Mouse (Mus musculus): ENCODE data around the gene Prr14l.
A peak's percentile ranks its signal among the peaks of the same experiment; 100 is the strongest.
"Not testable (repeated sequence)": the region's sequence is repeated elsewhere in the genome, so short reads cannot be mapped to it uniquely, and the experiment has no call there.

Gene Prr14l

DNA sequence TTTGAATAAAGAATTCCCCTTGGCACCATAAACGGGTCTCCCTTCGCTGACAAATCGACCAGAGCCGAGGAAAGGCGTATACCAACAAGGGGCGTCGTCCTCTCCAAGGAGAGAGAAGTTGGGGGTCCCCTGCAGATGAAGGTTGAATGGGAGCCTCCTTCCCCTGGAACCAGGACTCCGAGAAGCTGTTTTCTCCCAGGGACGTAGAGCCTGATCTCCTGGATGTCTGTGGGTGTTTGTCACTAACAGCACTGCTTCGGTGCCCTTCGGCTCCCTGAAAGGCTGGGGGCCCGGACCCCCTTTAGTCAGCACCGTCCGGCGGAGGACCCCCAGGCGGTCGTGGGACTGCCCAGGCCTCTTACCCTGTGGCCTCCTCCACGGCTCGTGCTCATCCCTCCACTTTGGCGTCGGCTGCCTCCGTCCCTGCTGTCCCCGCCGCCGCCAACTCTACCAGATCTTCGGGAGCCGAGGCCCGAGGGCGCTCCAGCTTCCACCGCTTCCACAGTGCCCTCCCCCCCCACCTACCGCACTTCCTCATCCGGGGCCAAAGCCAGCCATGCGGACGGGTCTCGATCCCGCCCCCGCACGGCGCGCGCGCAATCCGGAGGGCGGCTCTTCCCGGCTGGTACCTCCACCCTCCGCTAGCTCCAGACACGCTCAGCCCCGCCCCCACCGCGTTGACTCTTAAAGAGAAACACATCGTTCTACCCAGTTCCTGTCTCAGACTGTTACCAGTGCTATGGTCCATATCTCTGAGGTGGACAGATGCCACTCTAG is at the start of gene Prr14l:
TSS of gene Prr14l (minus strand) at position 526 of the 777 bp plus-strand sequence.
- DNase-seq (ENCODE audit: low spot score), result peak; percentile 99

GRCm38 (mm10) chr5:32886739-32887138 is 32.7 kb upstream of the Prr14l start:
- DNase-seq (ENCODE audit: low spot score), result no peak

GRCm38 (mm10) chr5:32872346-32872745 is 18.3 kb upstream of the Prr14l start:
- DNase-seq (ENCODE audit: low spot score), result no peak

GRCm38 (mm10) chr5:32869389-32870024 is 15.5 kb upstream of the Prr14l start:
- DNase-seq (ENCODE audit: low spot score), result no peak

- peak; percentile 93 for DNase-seq (ENCODE audit: low spot score)
Measured at GRCm38 (mm10) chr5:32863253-32864228, 9.5 kb upstream of the Prr14l start, which contains the start of gene Depdc5. Gene Depdc5 (plus strand): TSS chr5:32863701.

DNA sequence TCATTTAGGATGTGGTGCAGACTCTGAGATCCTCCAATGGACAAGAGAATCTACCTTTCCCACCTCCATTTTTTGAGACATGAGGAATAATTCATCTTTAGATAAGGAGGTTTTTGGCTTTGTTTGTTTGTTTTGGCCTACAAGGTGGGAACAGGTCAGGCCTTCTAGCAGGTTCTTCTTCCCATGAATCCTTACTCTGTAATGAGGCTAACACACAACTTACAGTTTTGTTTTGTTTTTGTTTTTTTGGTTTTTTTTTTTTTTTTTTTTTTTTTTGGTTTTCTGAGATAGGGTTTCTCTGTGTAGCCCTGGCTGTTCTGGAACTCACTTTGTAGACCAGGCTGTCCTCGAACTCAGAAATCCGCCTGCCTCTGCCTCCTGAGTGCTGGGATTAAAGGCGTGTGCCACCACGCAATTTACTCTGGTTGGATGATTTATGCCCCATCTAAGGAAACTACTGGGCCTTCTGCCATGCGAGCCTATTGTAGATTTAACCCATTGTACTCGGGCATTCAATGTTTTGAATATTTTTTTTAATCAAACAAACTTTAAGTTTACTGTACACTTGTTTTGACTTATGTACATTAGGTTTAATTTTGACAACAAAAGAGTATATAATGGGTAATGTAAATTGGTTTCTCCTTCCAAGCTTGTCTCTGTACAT is 8.5 kb upstream of the Prr14l start:
- DNase-seq (ENCODE audit: low spot score), result no peak

DNA sequence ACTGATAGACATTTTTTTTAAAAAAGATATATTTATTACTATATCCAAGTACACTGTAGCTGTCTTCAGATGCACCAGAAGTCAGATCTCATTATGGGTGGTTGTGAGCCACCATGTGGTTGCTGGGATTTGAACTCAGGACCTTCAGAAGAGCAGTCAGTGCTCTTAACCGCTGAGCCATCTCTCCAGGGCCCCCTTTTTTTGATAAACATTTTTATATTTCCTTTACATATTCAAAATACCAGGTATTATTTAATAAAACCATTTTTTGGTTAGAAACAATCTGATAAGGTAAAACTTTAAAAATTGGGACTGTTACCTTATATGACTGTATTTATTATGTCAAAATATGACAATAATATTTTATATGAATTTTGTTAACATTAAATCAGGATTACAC is 7.0 kb upstream of the Prr14l start:
- no peak for DNase-seq (ENCODE audit: low spot score)

DNA sequence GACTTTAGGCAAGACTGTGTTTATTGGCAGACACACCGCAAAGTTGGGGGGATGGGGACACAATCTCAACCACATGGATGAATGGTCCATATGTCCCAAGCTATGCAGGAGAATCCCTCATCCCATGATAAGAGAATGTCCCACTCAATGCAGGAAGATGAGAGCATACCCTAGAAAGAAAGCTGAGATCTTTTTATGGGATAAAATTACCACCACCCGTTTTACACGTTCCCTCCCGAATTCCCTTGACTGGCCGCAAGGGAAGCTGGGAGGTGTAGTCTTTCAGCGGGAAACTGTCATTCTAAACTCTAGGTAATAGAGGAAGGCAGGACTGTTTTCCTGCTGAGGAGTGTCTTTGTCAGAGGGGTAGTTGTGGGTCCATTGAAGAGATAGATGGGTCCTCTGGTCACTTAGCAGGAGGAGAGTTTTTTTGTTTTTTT is 3.7 kb upstream of the Prr14l start:
- DNase-seq (ENCODE audit: low spot score), result peak; percentile 27

- DNase-seq (ENCODE audit: low spot score), result not testable (repeated sequence)
Measured at GRCm38 (mm10) chr5:32855274-32855673, 1.2 kb upstream of the Prr14l start.

DNA sequence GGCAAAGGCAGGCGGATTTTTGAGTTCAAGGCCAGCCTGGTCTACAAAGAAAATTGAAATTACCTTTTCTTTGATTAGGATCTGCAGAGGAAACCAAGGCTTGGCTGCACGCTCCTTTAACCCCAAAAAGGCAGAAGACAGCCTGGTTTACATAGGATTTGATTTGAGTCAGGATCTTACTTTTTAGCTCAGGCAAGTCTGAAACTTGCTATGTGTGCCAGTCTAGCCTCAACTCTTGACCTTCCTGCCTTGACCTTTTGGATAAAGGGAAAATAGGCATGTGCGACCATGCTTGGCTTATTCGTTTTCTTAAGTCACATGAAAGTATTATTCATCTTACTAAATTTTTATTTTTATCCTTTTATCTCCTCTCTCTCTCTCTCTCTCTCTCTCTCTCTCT is 762 bp upstream of the Prr14l start:
- no peak for DNase-seq (ENCODE audit: low spot score)

DNA sequence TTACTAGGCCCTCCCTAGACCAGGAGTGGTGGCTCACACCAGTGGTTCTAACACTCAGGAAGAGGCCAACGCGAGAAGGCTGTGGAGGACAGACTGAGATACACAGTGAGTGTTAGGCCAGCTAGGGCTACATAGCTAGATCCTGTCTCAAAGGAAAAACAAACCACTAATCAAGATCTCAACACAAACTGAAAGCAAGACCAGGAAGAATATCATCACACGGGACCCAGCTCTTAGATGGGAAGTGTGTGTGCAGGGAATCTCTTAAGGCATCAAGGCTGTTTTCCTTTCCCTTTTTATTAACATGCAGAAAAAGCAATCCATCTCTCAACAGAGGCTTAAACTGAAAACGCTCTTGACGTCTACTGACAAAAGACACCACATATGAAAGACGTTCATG is 2.0 kb downstream of the Prr14l start:
- no peak for DNase-seq (ENCODE audit: low spot score)

GRCm38 (mm10) chr5:32849580-32849979 is 4.5 kb downstream of the Prr14l start:
- not testable (repeated sequence) for DNase-seq (ENCODE audit: low spot score)

- DNase-seq (ENCODE audit: low spot score), result no peak
Measured at GRCm38 (mm10) chr5:32849178-32849577, 4.9 kb downstream of the Prr14l start.

- DNase-seq (ENCODE audit: low spot score), result no peak
Measured at GRCm38 (mm10) chr5:32840029-32840428, 14.0 kb downstream of the Prr14l start.

GRCm38 (mm10) chr5:32836976-32837375 is 17.1 kb downstream of the Prr14l start:
- DNase-seq (ENCODE audit: low spot score), result no peak

DNA sequence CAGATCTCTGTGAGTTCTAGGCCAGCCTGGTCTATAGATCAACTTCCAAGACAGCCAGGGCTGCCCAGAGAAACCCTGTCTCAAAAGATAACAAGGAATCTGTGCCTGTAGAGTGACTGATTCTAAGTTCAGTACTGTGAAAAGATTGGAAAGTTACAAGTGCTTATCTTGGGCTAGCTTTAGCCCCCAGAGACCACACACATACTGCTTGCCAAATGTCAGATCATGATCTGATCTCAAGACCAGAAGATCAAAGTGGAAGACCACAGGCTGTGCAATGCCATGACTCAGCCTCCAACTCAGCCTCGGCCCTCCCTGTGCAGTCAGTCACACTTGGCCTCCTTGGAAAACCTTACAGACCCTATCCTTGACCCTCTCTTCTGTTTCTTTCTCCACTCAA is 19.6 kb downstream of the Prr14l start:
- no peak for DNase-seq (ENCODE audit: low spot score)

GRCm38 (mm10) chr5:32830054-32830453 is 24.0 kb downstream of the Prr14l start:
- DNase-seq (ENCODE audit: low spot score), result no peak

DNA sequence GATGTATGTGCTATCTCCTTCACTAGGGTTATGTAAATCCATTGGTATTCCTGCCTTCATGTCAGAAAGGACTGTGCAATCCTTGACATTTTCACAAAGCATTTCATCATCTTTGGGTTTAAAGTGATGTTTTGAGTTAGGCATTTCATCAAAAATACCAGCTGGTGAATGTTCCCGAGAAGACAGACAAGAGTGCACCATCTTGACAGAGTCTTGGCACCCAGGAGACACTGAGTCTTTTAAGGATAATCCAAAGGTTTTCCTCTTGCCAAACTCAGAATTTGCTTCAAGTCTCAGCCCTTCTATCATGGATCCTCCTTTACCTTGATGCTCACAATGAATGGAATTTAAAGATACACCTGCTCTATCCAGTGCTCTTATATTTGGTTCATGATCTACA is 25.3 kb downstream of the Prr14l start:
- not testable (repeated sequence) for DNase-seq (ENCODE audit: low spot score)

DNA sequence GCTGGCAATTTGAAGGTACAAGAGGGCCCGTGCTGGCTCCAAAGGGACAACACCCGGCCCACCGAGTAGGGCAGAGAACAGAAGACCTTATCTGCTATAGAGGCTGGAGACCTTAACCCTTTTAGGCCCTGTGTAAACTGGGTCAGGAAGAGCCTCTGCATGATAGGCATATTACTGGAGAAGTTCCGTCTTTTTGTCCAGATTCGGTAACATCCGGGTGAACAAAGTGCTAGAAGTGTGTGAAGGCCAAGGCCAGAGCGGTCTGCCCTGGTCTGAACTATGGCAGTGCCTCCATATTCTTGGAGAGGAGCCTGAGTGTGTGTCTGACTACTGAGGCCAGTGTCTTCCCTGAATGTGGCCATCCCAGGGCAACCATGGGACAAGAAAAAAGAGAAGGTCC is 27.0 kb downstream of the Prr14l start, which contains the start of gene Gm20671:
TSS of gene Gm20671 (minus strand) at position 101 of the 400 bp plus-strand sequence.
- no peak for DNase-seq (ENCODE audit: low spot score)

DNA sequence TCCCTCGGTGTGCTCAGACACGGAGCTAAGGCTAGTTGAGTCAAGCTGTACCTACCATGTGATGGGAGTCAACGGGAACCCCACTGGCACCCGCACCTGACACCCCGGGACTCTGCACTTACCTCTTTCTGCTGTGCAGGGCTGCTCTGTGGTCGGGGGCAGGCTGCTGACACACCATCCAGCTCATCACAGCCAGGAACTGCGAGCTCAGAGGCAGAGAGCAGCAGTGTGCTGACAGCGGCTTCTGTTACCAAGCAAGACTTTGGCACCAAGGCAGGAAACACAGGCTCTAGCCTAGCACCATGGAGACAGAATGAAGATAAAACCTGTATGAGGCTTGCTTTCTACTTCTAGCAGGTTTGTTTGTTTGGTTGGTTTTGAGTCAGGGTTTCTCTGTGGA is 33.6 kb downstream of the Prr14l start:
- DNase-seq (ENCODE audit: low spot score), result no peak

- DNase-seq (ENCODE audit: low spot score), result no peak
Measured at GRCm38 (mm10) chr5:32815396-32815795, 38.7 kb downstream of the Prr14l start.

DNA sequence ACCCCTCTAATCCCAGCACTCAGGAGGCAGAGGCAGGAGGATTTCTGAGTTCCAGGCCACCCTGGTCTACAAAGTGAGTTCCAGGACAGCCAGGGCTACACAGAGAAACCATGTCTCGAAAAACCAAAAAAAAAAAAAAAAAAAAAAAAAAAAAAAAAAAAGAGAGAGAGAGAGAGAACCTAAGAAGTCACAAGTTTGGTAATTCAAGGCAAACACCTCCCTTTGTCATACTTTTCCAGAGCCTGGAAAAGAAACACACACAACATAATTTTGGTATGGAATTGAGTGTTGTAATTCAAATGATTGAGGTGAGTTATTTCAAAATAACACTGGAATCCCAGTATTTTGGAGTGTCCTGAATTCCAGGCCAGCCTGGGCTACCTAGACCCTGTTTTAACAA is 67.6 kb downstream of the Prr14l start:
- not testable (repeated sequence) for DNase-seq (ENCODE audit: low spot score)
